Mouse (Mus musculus): ENCODE results near the gene Gng7. TPM values are rescaled to one million over a fixed set of nuclear protein-coding genes. Genes with fewer than 3 reads are reported as not detected.

Gene Gng7
- polyA plus RNA-seq, 1 experiment from 2014 or later, result 4.8 TPM

DNA sequence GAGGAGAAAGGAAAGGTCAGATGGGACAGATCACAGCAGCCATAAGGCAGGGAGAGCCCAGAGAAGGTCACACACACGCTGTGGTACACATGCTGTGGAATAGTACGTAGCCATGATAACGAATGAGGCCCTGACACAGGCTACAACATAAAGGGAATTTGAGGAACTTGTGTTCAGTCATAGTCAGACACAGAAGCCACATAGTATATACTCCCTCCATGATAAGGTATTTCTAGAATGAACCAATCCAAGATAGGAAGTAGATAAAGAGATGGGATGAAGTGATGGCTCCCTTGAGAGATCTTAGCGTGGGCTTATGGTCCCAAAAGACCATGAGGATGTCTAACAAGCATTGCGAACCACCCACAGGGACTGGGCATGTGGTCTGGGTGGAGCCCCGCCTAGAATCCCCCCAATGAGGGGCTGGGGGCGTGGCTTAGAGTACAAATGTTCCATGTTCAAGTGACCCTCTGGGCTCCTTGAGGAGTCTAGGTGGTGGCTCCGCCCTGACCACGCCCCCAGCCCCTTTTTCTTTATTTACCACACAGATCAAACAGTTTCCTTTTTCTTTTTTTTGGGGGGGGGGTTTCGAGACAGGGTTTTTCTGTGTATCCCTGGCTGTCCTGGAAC lies 62.9 kb downstream of the Gng7 start:
- Histone ChIP-seq H3K4me1 (ENCODE audit: control insufficient read depth, insufficient read depth, low read length) (peaks cover 22% of the 10 kb centered on the region), H3K9ac (ENCODE audit: low read depth, low read length) (no peak overlapping the region), H3K9me3 (ENCODE audit: control insufficient read depth, low read length) (no peaks in the 10 kb centered on the region), H3K27me3 (ENCODE audit: control insufficient read depth, insufficient read depth, low read length) (no peaks in the 10 kb centered on the region), H3K27ac (ENCODE audit: low read depth, low read length) (no peak overlapping the region), H3K4me2 (replicated peaks; ENCODE audit: low read depth, low read length) (no peak overlapping the region), H3K36me3 (ENCODE audit: control insufficient read depth, insufficient read depth, low read length) (no peaks in the 10 kb centered on the region), H3K4me3 (ENCODE audit: low read length) (no peak overlapping the region)
- WGBS, result 86% methylated on average over 10 of the region's 10 CpGs
- ATAC-seq (ENCODE audit: low FRiP score, low TSS enrichment), result no peak

GRCm38 (mm10) chr10:80950314-80950713 lies 64.4 kb downstream of the Gng7 start:
- Histone ChIP-seq H3K27me3 (ENCODE audit: control insufficient read depth, insufficient read depth, low read length) (no peaks in the 10 kb centered on the region), H3K27ac (ENCODE audit: low read depth, low read length) (no peak overlapping the region), H3K4me2 (replicated peaks; ENCODE audit: low read depth, low read length) (no peak overlapping the region), H3K9me3 (ENCODE audit: control insufficient read depth, low read length) (no peaks in the 10 kb centered on the region), H3K9ac (ENCODE audit: low read depth, low read length) (no peak overlapping the region), H3K4me3 (ENCODE audit: low read length) (no peak overlapping the region), H3K36me3 (ENCODE audit: control insufficient read depth, insufficient read depth, low read length) (no peaks in the 10 kb centered on the region), H3K4me1 (ENCODE audit: control insufficient read depth, insufficient read depth, low read length) (peaks cover 19% of the 10 kb centered on the region)
- WGBS, result 29% methylated on average over 5 of the region's 5 CpGs
- ATAC-seq (ENCODE audit: low FRiP score, low TSS enrichment), result no peak

DNA sequence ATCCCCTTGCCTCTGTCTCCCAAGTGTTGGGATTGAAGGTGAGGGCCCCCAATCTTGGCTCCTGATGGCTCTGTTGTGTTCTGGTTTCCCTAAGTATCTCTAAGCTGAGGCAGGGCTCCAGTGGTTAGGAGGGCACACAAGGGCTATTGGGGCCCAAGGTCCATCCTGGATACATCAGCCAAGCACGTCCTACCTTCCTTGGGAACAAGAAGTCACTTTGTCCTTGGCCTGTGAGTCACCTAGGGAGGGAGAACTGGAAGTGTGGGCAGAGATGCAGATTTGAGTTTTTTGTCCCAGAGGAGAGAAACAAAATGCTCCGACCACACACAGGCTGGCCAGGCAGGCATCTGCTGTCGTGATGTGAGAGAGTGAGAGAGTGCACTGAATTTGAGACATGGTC lies 65.7 kb downstream of the Gng7 start:
- H3K4me3 ChIP-seq (ENCODE audit: low read length), result no peak overlapping the region
- no peak for ATAC-seq (ENCODE audit: low FRiP score, low TSS enrichment)
- H3K9me3 ChIP-seq (ENCODE audit: control insufficient read depth, low read length), result no peaks in the 10 kb centered on the region
- H3K4me1 ChIP-seq (ENCODE audit: control insufficient read depth, insufficient read depth, low read length), result peaks cover 15% of the 10 kb centered on the region; the same call in 1 of the 2 replicates
- H3K9ac ChIP-seq (ENCODE audit: low read depth, low read length), result no peak overlapping the region
- no peaks in the 10 kb centered on the region for H3K27me3 ChIP-seq (ENCODE audit: control insufficient read depth, insufficient read depth, low read length)
- no peaks in the 10 kb centered on the region for H3K36me3 ChIP-seq (ENCODE audit: control insufficient read depth, insufficient read depth, low read length)
- WGBS, result 64% methylated on average over 3 of the region's 3 CpGs
- H3K4me2 ChIP-seq (replicated peaks; ENCODE audit: low read depth, low read length), result no peak overlapping the region
- H3K27ac ChIP-seq (ENCODE audit: low read depth, low read length), result no peak overlapping the region

- Histone ChIP-seq H3K4me2 (replicated peaks; ENCODE audit: low read depth, low read length) (no peak overlapping the region), H3K27me3 (ENCODE audit: control insufficient read depth, insufficient read depth, low read length) (no peaks in the 10 kb centered on the region), H3K27ac (ENCODE audit: low read depth, low read length) (no peak overlapping the region), H3K9ac (ENCODE audit: low read depth, low read length) (no peak overlapping the region), H3K36me3 (ENCODE audit: control insufficient read depth, insufficient read depth, low read length) (no peaks in the 10 kb centered on the region), H3K9me3 (ENCODE audit: control insufficient read depth, low read length) (no peaks in the 10 kb centered on the region), H3K4me1 (ENCODE audit: control insufficient read depth, insufficient read depth, low read length) (peaks cover 16% of the 10 kb centered on the region; the same call in 1 of the 2 replicates), H3K4me3 (ENCODE audit: low read length) (no peak overlapping the region)
- 30% methylated on average over 6 of the region's 6 CpGs for WGBS
- ATAC-seq (ENCODE audit: low FRiP score, low TSS enrichment), result no peak; the same call in 1 of the 2 replicates
Measured at GRCm38 (mm10) chr10:80948570-80948969, 66.2 kb downstream of the Gng7 start.

GRCm38 (mm10) chr10:80947802-80948201 lies 66.9 kb downstream of the Gng7 start:
- Histone ChIP-seq H3K36me3 (ENCODE audit: control insufficient read depth, insufficient read depth, low read length) (no peaks in the 10 kb centered on the region), H3K4me2 (replicated peaks; ENCODE audit: low read depth, low read length) (no peak overlapping the region), H3K27ac (ENCODE audit: low read depth, low read length) (no peak overlapping the region), H3K4me3 (ENCODE audit: low read length) (no peak overlapping the region), H3K9ac (ENCODE audit: low read depth, low read length) (no peak overlapping the region), H3K4me1 (ENCODE audit: control insufficient read depth, insufficient read depth, low read length) (peaks cover 24% of the 10 kb centered on the region; the same call in 1 of the 2 replicates), H3K9me3 (ENCODE audit: control insufficient read depth, low read length) (no peaks in the 10 kb centered on the region), H3K27me3 (ENCODE audit: control insufficient read depth, insufficient read depth, low read length) (no peaks in the 10 kb centered on the region)
- WGBS, result 57% methylated on average over 2 of the region's 2 CpGs
- no peak for ATAC-seq (ENCODE audit: low FRiP score, low TSS enrichment)

DNA sequence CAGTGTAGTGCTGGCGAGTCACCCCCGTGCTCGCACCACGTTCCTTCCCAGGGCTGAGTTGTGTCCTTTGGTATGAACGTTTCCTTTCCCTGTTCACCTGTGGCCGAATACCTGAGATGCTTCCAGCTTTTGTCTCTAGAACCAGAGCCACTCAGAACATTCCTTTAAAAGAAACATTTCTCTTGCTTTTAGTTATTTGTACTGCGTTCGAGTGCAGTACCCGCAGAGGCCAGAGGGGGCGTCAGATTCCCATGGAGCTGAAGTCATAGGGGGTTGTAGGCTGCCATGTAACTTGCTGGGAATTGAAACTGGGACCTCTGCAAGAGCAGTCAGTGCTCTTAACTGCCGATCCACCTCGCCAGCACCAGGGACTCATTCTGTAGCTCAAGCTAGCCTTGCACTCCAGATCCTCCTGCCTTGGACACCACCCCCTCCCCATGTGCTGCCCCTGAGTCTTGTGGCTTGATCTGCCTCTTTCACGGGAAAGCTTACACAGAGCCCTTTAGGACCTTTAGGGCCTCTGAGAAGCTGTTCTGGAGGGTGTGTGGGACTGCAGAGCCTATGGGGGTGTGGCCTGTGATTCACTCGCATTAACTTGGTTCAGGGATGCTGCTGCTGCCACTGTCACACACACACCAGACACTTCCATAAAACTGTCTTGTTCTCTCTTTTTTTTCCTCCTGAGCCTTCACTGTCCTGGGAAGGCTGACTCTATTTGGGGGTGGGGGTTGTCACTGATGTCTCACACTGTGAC lies 67.9 kb downstream of the Gng7 start:
- no peak overlapping the region for H3K4me3 ChIP-seq (ENCODE audit: low read length)
- no peak overlapping the region for H3K9ac ChIP-seq (ENCODE audit: low read depth, low read length)
- WGBS, result 65% methylated on average over 14 of the region's 14 CpGs
- H3K27me3 ChIP-seq (ENCODE audit: control insufficient read depth, insufficient read depth, low read length), result no peaks in the 10 kb centered on the region
- no peak overlapping the region for H3K4me2 ChIP-seq (replicated peaks; ENCODE audit: low read depth, low read length)
- ATAC-seq (ENCODE audit: low FRiP score, low TSS enrichment), result no peak
- no peaks in the 10 kb centered on the region for H3K36me3 ChIP-seq (ENCODE audit: control insufficient read depth, insufficient read depth, low read length)
- no peak overlapping the region for H3K27ac ChIP-seq (ENCODE audit: low read depth, low read length)
- peaks cover 25% of the 10 kb centered on the region; the same call in 1 of the 2 replicates for H3K4me1 ChIP-seq (ENCODE audit: control insufficient read depth, insufficient read depth, low read length)
- H3K9me3 ChIP-seq (ENCODE audit: control insufficient read depth, low read length), result no peaks in the 10 kb centered on the region

- no peak for ATAC-seq (ENCODE audit: low FRiP score, low TSS enrichment)
- Histone ChIP-seq H3K9ac (ENCODE audit: low read depth, low read length) (no peak overlapping the region), H3K4me2 (replicated peaks; ENCODE audit: low read depth, low read length) (no peak overlapping the region), H3K9me3 (ENCODE audit: control insufficient read depth, low read length) (no peaks in the 10 kb centered on the region), H3K4me3 (ENCODE audit: low read length) (no peak overlapping the region), H3K4me1 (ENCODE audit: control insufficient read depth, insufficient read depth, low read length) (peaks cover 44% of the 10 kb centered on the region), H3K36me3 (ENCODE audit: control insufficient read depth, insufficient read depth, low read length) (no peaks in the 10 kb centered on the region), H3K27ac (ENCODE audit: low read depth, low read length) (no peak overlapping the region), H3K27me3 (ENCODE audit: control insufficient read depth, insufficient read depth, low read length) (no peaks in the 10 kb centered on the region)
- 83% methylated on average over 5 of the region's 5 CpGs for WGBS
Measured at GRCm38 (mm10) chr10:80944231-80944630, 70.5 kb downstream of the Gng7 start.

DNA sequence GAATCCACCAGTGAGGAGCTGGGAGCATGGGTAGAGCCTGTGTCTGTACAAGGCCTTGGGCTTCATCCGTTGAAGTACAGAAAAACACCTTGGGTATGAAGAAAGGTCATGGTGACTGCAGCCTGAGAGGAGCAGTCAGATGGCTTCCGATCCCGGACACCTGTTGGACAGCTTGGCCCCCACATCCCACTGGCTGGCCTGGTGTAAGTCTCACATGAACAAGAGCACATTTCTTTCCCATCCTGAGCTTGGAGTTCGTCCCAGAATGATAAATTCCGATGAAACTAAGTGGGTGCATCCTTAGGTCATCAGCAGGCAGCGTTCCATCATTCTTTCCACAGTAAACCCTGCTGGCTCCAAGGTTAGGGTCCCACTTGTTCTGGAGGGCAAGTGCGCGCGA lies 71.0 kb downstream of the Gng7 start:
- ATAC-seq (ENCODE audit: low FRiP score, low TSS enrichment), result no peak
- 60% methylated on average over 9 of the region's 9 CpGs for WGBS
- Histone ChIP-seq H3K27ac (ENCODE audit: low read depth, low read length) (no peak overlapping the region), H3K9me3 (ENCODE audit: control insufficient read depth, low read length) (no peaks in the 10 kb centered on the region), H3K36me3 (ENCODE audit: control insufficient read depth, insufficient read depth, low read length) (no peaks in the 10 kb centered on the region), H3K4me1 (ENCODE audit: control insufficient read depth, insufficient read depth, low read length) (peaks cover 48% of the 10 kb centered on the region), H3K4me2 (replicated peaks; ENCODE audit: low read depth, low read length) (no peak overlapping the region), H3K9ac (ENCODE audit: low read depth, low read length) (no peak overlapping the region), H3K27me3 (ENCODE audit: control insufficient read depth, insufficient read depth, low read length) (no peaks in the 10 kb centered on the region), H3K4me3 (ENCODE audit: low read length) (no peak overlapping the region)

DNA sequence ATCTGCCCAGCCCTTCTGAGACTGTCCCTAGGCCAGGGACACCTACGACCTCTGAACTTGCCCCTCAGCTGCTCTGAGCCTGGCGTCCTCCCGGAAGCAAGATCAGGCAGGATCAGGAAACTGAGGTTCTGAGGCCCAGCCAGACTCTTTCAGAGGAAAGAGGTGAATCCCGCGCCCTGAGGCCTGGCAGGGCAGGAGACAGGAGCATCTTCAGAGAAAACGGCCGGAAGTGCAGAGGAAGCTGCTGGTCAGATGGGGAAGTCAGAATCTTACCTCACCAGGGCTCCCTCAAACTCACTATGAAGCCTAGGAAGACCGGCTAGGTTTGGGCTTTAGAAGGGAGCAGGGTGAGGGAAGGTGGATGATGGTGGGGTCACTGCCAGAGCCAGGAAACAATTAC lies 71.8 kb downstream of the Gng7 start:
- H3K4me2 ChIP-seq (replicated peaks; ENCODE audit: low read depth, low read length), result no peak overlapping the region
- H3K4me3 ChIP-seq (ENCODE audit: low read length), result no peak overlapping the region
- WGBS, result 58% methylated on average over 8 of the region's 8 CpGs
- ATAC-seq (ENCODE audit: low FRiP score, low TSS enrichment), result no peak
- no peak overlapping the region for H3K27ac ChIP-seq (ENCODE audit: low read depth, low read length)
- H3K4me1 ChIP-seq (ENCODE audit: control insufficient read depth, insufficient read depth, low read length), result peaks cover 50% of the 10 kb centered on the region
- H3K36me3 ChIP-seq (ENCODE audit: control insufficient read depth, insufficient read depth, low read length), result no peaks in the 10 kb centered on the region
- no peak overlapping the region for H3K9ac ChIP-seq (ENCODE audit: low read depth, low read length)
- peaks cover under 1% of the 10 kb centered on the region; the same call in 1 of the 2 replicates for H3K27me3 ChIP-seq (ENCODE audit: control insufficient read depth, insufficient read depth, low read length)
- H3K9me3 ChIP-seq (ENCODE audit: control insufficient read depth, low read length), result no peaks in the 10 kb centered on the region
